Mouse (Mus musculus): Measurements from ENCODE around the gene Mon2.
"Not testable (repeated sequence)": the region's sequence is repeated elsewhere in the genome, so short reads cannot be mapped to it uniquely, and the experiment has no call there.

Gene Mon2

DNA sequence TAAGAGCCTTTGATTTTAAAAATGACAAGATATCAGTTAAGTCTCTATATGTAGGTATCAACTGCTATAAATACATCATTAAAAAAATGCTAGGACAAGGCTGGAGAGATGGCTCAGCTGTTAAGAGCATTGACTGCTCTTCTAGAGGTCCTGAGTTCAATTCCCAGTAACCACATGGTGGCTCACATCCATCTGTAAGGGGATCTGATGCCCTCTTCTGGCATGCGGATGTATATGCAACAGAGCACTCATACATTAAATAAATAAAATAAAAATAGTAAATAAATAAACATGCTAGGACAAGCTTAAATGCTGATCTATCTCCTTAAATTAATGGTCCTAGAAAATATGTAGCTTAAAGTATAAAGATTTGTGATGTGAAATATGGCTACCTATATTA is 19.2 kb downstream of the Mon2 start:
- DNase-seq (ENCODE audit: low read depth): no peak

- no peak for DNase-seq (ENCODE audit: low read depth)
These were observed 19.8 kb downstream of the Mon2 start for GRCm38 (mm10) chr10:123056463-123056862.

- no peak for DNase-seq (ENCODE audit: low read depth)
These were observed 20.9 kb downstream of the Mon2 start for GRCm38 (mm10) chr10:123055205-123056000.

DNA sequence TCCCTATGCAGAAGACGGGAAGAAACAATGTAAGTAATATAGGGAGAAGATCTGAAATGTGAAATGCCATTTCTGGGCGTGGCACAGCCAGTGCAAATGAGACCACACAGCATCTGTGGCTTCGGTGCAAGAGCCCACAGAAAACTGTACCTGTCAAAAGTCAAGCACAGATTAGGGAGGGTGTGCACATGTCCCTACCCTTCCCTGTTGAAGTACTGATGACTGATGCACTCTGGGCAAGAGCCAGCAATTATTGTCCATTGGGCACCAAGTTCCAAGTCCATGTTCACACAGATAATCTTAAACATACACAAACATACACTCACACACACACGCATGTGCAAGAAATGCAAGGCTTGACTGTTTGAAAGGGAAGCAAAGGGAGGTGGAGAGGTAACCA is 22.7 kb downstream of the Mon2 start:
- DNase-seq (ENCODE audit: low read depth): no peak

GRCm38 (mm10) chr10:123052021-123052420 is 24.3 kb downstream of the Mon2 start:
- no peak for DNase-seq (ENCODE audit: low read depth)

GRCm38 (mm10) chr10:123048730-123049129 is 27.6 kb downstream of the Mon2 start:
- no peak for DNase-seq (ENCODE audit: low read depth)

- no peak for DNase-seq (ENCODE audit: low read depth)
These were observed 36.4 kb downstream of the Mon2 start for GRCm38 (mm10) chr10:123039936-123040335.

- DNase-seq (ENCODE audit: low read depth): no peak
These were observed 44.1 kb downstream of the Mon2 start for GRCm38 (mm10) chr10:123032078-123032646.

DNA sequence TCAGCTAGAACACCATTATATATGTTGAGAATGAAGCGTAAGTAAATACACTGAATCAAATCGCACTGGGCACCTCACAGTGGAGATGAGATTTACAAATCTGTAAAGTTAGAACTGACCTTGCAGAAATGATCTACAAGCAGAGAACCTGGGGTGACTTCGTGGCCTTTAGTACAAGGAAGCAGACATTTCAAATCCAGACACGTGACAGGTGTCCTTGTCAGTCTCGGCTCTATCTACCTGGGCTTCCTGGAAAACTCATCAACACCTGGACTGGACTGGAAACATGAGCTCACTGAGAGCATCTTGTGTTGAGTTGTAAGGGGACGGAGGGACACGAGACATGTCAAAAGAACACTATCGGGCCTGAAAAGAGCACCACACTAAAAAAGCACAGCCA is 44.9 kb downstream of the Mon2 start:
- DNase-seq (ENCODE audit: low read depth): no peak

GRCm38 (mm10) chr10:123030589-123030988 is 45.7 kb downstream of the Mon2 start:
- DNase-seq (ENCODE audit: low read depth): no peak

GRCm38 (mm10) chr10:123028949-123029348 is 47.4 kb downstream of the Mon2 start:
- DNase-seq (ENCODE audit: low read depth): no peak

- DNase-seq (ENCODE audit: low read depth): not testable (repeated sequence)
These were observed 49.6 kb downstream of the Mon2 start for GRCm38 (mm10) chr10:123026736-123027135.

DNA sequence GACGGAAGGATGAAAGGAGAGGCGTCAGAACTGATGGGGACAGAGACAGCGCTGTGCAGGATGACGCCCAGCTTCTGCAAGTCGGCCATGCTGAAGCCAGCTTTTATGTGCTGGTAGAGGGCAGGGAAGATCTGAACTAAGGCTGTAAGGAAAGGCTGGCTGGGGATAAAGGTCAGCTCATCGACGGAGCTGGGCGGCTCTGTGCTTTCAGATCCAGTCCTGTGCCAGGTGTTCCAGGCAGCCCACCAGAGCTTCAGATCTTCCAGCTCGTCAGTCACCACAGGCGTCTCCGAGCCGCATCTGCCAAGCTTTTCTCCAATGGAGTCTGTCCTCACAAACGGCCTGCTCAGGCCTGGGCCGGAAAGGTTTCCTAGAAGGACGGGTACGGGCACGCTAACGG is 62.9 kb downstream of the Mon2 start:
- DNase-seq (ENCODE audit: low read depth): no peak

GRCm38 (mm10) chr10:123011421-123011820 is 64.9 kb downstream of the Mon2 start:
- DNase-seq (ENCODE audit: low read depth): no peak

DNA sequence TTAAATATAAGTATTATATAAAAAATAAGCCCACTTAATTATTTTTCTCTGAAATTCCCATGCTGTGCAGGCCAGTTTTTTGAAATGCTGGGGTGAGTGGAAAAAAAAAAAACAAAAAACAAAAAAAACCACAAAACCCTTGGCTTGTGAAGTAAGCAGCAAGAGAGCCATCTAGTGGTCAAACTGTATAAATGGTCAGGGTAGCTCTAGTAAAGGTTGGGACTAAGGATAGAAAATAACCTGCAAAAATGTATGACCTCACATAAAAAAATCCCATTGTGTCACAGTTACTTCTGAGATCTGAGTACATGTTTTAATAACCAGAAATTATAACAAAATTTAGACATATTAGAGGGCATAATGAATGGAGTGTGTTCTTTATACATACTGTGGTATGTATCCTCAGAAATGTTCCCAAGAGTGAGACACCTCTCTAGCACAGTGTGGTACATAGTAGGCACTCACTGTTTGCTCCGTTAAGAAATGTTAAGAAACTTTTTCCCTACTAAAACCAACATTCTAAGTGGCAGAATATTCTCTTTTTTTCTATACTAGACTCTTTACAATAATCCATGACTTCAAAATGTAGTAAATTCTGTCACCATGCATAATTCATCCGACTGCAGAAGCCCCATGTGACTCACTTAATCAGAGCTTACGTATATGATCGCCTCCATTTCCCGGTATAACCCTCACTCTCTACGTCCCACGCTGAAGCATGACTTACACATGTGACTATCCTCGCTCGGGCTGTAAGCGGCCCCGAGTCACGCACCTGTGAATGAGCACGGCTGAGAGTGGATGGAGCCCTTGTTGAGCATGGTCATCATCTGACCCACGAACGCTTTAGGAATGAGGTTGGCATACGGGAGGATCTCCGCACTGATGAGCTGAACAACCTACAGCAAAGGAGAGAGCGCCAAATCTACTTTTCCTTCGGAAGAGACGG is 70.8 kb downstream of the Mon2 start:
- peak; percentile 23 for DNase-seq (ENCODE audit: low read depth)

GRCm38 (mm10) chr10:123004475-123005236 is 71.6 kb downstream of the Mon2 start:
- no peak for DNase-seq (ENCODE audit: low read depth)

GRCm38 (mm10) chr10:123001985-123002384 is 74.3 kb downstream of the Mon2 start:
- no peak for DNase-seq (ENCODE audit: low read depth)

DNA sequence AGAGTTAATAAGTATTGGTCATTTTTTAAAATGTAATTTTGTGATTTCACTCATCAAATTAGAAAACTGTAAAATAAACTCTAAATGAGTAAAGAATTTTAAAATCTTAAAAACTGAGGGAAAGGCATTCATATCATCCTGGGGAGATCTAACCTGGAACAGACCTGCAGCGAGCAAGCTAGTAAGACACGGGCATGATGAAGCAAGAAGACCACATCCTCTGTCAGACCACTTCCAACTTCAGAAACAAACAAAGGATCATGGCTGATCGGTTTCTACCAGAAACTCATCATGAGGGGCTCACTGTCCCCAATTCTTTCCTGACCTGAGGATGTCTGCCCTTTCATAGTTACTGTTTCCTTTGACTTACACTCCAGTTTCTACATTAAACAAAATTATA is 74.9 kb downstream of the Mon2 start:
- DNase-seq (ENCODE audit: low read depth): no peak

GRCm38 (mm10) chr10:122999356-122999755 is 76.9 kb downstream of the Mon2 start:
- DNase-seq (ENCODE audit: low read depth): no peak

DNA sequence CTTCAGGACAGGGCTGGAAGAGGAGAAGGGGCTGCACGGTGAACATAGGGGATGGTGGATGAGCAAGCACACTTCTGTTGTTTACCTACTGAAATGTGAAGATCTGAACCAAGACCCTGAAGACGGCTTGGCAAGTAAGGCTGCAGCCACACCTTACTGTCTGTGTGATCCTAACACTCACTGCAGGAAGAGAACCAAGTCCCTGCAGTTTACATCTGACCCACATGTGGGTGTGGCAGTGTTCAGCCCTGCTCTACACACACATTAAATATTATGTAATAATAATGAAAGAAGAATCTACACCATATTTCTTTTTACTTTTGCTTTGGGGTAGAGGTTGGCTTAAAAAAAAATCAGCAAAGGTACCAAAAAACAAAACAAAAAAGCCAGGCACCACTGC is 78.5 kb downstream of the Mon2 start:
- no peak for DNase-seq (ENCODE audit: low read depth)

- no peak for DNase-seq (ENCODE audit: low read depth)
These were observed 81.8 kb downstream of the Mon2 start for GRCm38 (mm10) chr10:122994402-122995107.

Data from c-Kit-positive CD71-positive TER-119-negative erythroid progenitor cells, embryonic 14.5 days (primary cell).